Mouse (Mus musculus) hindbrain, embryonic 14.5 days (tissue): ENCODE data around the gene Tnpo1. TPM values are rescaled to one million over a fixed set of nuclear protein-coding genes. Genes with fewer than 3 reads are reported as not detected.

ENCODE experiments used
- ATAC-seq: fragments of 200-750 bp; cut with Nextera tagmentation; 2 replicates; pipeline ENCODE4 v1.8.0; 2017; ENCODE audit warnings: moderate number of reproducible peaks, mild to moderate bottlenecking, moderate TSS enrichment, moderate library complexity; ENCODE audit not compliant: low FRiP score
- DNase-seq: peaks from one replicate; pipeline ENCODE4 v3.0.0-alpha.2; 2015; ENCODE audit warnings: low spot score
- H3K27ac ChIP-seq: fragments of 300-500 bp; sonication (generic); 2 replicates; pipeline ENCODE4 v1.5.1; 2014; ENCODE audit warnings: mild to moderate bottlenecking, moderate library complexity
- H3K27me3 ChIP-seq: fragments of 300-500 bp; sonication (generic); 2 replicates; pipeline ENCODE4 v1.6.1; 2014; ENCODE audit warnings: mild to moderate bottlenecking, low read length, mixed read lengths; ENCODE audit not compliant: control insufficient read depth, insufficient read depth
- H3K36me3 ChIP-seq: fragments of 300-500 bp; sonication (generic); replicated peaks from 2 replicates; pipeline ENCODE4 v1.6.1; 2014; ENCODE audit not compliant: control insufficient read depth, insufficient read depth
- H3K4me1 ChIP-seq: fragments of 300-500 bp; sonication (generic); replicated peaks from 2 replicates; pipeline ENCODE4 v1.6.1; 2014; ENCODE audit warnings: antibody characterized with exemption, low read length, mixed read lengths; ENCODE audit not compliant: control insufficient read depth, insufficient read depth
- H3K4me2 ChIP-seq: fragments of 300-500 bp; sonication (generic); replicated peaks from 2 replicates; pipeline ENCODE4 v1.6.1; 2014; ENCODE audit warnings: mild to moderate bottlenecking, moderate library complexity
- H3K4me3 ChIP-seq: fragments of 300-500 bp; sonication (generic); replicated peaks from 2 replicates; pipeline ENCODE4 v1.5.1; 2014; ENCODE audit warnings: mild to moderate bottlenecking, low read length
- H3K9ac ChIP-seq: fragments of 300-500 bp; sonication (generic); 2 replicates; pipeline ENCODE4 v1.6.1; 2014
- H3K9me3 ChIP-seq: fragments of 300-500 bp; sonication (generic); 2 replicates; pipeline ENCODE4 v1.6.1; 2016; ENCODE audit warnings: low read length; ENCODE audit not compliant: control insufficient read depth
- WGBS: fragments of 180-500 bp; shearing (Covaris S2); extraction: QIAGEN DNeasy Blood & Tissue Kit; methylation state at CpG from one replicate; pipeline ENCODE4 v1.1.7; 2014; 5-methylcytosine and 5-hydroxymethylcytosine counted together
- polyA plus RNA-seq: library from polyadenylated mRNA; unstranded; fragments of >200 nt; fragmentation: Nextera tagmentation; extraction: Ambion mirVana; gene quantifications from 2 replicates; pipeline ENCODE4 v1.2.1, GENCODE M21; 2014

Tnpo1 gene
- polyA plus RNA-seq, 1 experiment from 2014 or later = 50.0 TPM

- DNase-seq (no peak), ATAC-seq (no peak)
- Histone ChIP-seq H3K9ac (peak overlapping the region; percentile 94), H3K27me3 (no peaks in the 10 kb centered on the region), H3K27ac (peak overlapping the region; percentile 94), H3K4me3 (peak overlapping the region; percentile 82), H3K9me3 (no peaks in the 10 kb centered on the region), H3K4me2 (peak overlapping the region; percentile 55), H3K36me3 (no peaks in the 10 kb centered on the region), H3K4me1 (0 out of 2 replicates have a peak, but pooled peaks cover 4% of the 10 kb centered on the region)
- 28% methylated on average over 12 of the region's 12 CpGs for WGBS
Observed at GRCm38 (mm10) chr13:98813596-98814274, 112.4 kb downstream of the Tnpo1 start.

DNA sequence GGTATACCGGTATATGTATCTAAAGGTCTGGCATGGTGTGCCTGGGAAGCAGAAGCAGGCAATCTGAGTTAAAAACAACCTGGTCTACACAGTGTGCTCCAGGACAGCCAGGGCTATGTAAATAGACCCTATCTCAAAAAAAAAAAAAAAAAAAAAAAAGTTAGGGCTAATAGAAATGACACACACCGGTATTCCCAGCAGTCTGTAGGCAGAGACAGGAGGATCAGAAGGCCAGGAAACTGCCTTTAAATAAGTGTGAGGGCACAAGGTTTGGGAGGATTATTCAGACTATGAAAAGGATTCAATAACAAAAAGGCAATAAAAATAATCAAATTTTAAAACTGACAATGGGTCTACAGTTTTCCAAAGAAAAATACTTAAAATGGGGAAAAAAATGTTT is 113.0 kb downstream of the Tnpo1 start:
- WGBS = 71% methylated on average over 2 of the region's 2 CpGs
- peak overlapping the region; percentile 82; the same call in 1 of the 2 replicates for H3K4me3 ChIP-seq
- H3K4me2 ChIP-seq = peak overlapping the region; percentile 55

DNA sequence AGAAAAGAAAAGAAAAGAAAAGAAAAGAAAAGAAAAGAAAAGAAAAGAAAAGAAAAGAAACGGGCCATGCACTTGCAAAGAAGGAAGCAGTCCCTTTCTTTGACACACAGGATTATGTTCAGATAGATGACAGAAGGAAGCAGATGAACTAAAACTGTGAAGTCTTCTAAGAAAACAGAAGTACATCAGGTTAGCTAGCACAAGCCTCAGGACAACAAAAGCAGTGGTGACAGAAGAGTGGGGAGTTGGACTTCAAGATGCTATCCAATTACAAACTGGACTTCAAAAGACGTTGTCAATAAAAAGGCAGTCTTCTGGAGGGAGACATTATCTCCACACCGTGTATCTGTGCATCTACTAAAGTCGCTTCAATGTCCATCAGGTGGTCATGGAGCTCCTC is 113.9 kb downstream of the Tnpo1 start:
- Histone ChIP-seq H3K4me2 (no peak overlapping the region), H3K27me3 (no peaks in the 10 kb centered on the region), H3K4me3 (no peak overlapping the region), H3K4me1 (0 out of 2 replicates have a peak, but pooled peaks cover 4% of the 10 kb centered on the region), H3K9ac (no peak overlapping the region), H3K9me3 (no peaks in the 10 kb centered on the region), H3K27ac (no peak overlapping the region), H3K36me3 (no peaks in the 10 kb centered on the region)
- WGBS = 75% methylated on average over 4 of the region's 4 CpGs
- DNase-seq (no peak), ATAC-seq (no peak)

More for the DNA sequence above, 113.0 kb downstream of the Tnpo1 start:
- no peak for DNase-seq
- ATAC-seq = no peak
- Histone ChIP-seq H3K9ac (no peak overlapping the region), H3K27me3 (no peaks in the 10 kb centered on the region), H3K4me1 (0 out of 2 replicates have a peak, but pooled peaks cover 4% of the 10 kb centered on the region), H3K27ac (no peak overlapping the region), H3K9me3 (no peaks in the 10 kb centered on the region), H3K36me3 (no peaks in the 10 kb centered on the region)

DNA sequence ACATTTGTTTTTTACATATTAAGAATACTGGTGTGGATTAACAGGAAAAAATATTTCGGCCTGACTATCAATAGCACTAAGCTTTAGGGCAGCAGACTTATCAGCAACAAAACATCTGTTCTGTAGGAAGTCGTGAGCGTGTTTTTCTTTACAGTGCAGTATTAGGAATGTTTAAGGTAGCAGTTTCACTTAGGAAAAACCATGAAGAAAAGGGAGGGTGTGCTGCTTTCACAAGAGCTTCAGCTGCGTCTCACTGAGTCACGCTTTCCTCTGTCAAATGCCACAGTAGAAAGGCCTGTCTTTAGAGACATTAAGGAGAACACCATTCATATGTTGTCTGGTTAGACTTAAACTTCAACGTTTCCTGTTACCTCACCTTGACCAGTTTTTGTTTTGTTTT is 116.0 kb downstream of the Tnpo1 start:
- WGBS = 76% methylated on average over 6 of the region's 6 CpGs
- no peak overlapping the region for H3K4me2 ChIP-seq
- no peaks in the 10 kb centered on the region for H3K27me3 ChIP-seq
- H3K4me1 ChIP-seq = 0 out of 2 replicates have a peak, but pooled peaks cover 4% of the 10 kb centered on the region
- no peak overlapping the region for H3K9ac ChIP-seq
- ATAC-seq (no peak), DNase-seq (no peak)
- no peak overlapping the region for H3K27ac ChIP-seq
- H3K9me3 ChIP-seq = no peaks in the 10 kb centered on the region
- H3K4me3 ChIP-seq = no peak overlapping the region
- peaks cover 4% of the 10 kb centered on the region; the same call in 1 of the 2 replicates for H3K36me3 ChIP-seq

DNA sequence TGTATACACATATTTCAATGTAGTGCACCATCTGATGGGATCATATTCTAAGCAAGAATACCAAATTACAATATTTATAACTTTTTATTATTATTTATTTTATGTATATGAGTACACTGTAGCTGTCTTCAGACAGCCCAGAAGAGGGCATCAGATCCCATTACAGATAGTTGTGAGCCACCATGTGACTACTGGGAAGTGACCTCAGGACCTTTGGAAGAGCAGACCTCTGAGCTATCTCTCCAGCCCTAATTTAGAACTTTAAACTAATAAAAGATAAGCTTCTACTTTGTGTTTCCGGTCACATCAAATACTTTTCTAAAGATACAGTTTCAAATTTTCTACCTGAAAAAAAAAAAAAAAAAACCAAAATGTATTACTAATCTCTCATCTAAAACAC is 117.1 kb downstream of the Tnpo1 start:
- Histone ChIP-seq H3K4me1 (0 out of 2 replicates have a peak, but pooled peaks cover 4% of the 10 kb centered on the region), H3K4me2 (no peak overlapping the region), H3K27ac (no peak overlapping the region), H3K36me3 (peaks cover 12% of the 10 kb centered on the region), H3K9me3 (no peaks in the 10 kb centered on the region), H3K27me3 (no peaks in the 10 kb centered on the region), H3K4me3 (no peak overlapping the region), H3K9ac (no peak overlapping the region)
- DNase-seq = no peak
- 98% methylated on average over 1 of the region's 1 CpGs for WGBS
- ATAC-seq = no peak

DNA sequence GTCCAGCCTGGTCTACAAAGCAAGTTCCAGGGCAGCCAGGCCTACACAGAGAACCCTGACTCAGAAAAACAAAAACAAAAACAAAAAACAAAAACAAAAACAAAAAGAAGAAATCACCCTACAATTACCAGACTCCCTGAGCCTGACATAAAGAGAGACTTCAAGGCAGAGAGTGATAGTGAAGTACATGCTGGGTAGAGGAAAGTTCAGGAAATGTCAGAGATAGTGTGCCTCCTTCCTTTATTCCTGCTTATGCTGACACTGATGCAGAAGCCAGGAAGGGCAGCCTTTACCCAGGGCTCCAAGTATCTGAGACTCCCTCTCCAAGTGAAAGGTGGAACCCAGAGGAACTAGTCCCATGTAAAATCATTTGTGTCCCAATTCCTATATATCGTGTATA is 121.7 kb downstream of the Tnpo1 start:
- Histone ChIP-seq H3K4me2 (no peak overlapping the region), H3K9me3 (peaks cover 8% of the 10 kb centered on the region; the same call in 1 of the 2 replicates), H3K9ac (no peak overlapping the region), H3K4me1 (no peaks in the 10 kb centered on the region), H3K27ac (no peak overlapping the region), H3K27me3 (no peaks in the 10 kb centered on the region), H3K36me3 (peaks cover 38% of the 10 kb centered on the region), H3K4me3 (no peak overlapping the region)
- ATAC-seq = no peak
- 100% methylated on average over 1 of the region's 1 CpGs for WGBS
- no peak for DNase-seq

DNA sequence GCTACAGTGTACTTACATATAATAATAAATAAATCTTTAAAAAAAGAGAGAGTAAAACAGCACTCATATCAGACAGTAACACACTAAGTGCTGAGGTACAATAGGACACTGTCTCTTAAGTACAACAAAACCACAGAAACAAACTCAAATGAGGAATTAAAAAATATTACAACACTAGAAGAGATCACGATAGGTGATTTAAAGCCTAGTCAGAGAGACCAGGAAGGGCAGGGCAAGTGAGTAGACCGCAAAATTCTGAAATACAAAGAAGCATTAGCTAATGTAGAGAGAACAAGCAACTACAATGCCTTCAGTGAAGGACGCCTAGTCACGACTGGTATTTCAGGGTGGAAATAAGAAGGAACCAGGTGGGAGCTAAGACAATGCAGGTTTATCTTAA is 122.5 kb downstream of the Tnpo1 start:
- ATAC-seq = no peak
- no peak overlapping the region for H3K9ac ChIP-seq
- H3K4me3 ChIP-seq = no peak overlapping the region
- 88% methylated on average over 4 of the region's 4 CpGs for WGBS
- H3K9me3 ChIP-seq = peaks cover 8% of the 10 kb centered on the region; the same call in 1 of the 2 replicates
- H3K4me1 ChIP-seq = no peaks in the 10 kb centered on the region
- no peak overlapping the region for H3K4me2 ChIP-seq
- peaks cover 45% of the 10 kb centered on the region for H3K36me3 ChIP-seq
- no peaks in the 10 kb centered on the region for H3K27me3 ChIP-seq
- no peak overlapping the region for H3K27ac ChIP-seq
- no peak for DNase-seq

GRCm38 (mm10) chr13:98802957-98803356 is 123.2 kb downstream of the Tnpo1 start:
- Histone ChIP-seq H3K9me3 (peaks cover 8% of the 10 kb centered on the region; the same call in 1 of the 2 replicates), H3K27me3 (no peaks in the 10 kb centered on the region), H3K36me3 (peaks cover 48% of the 10 kb centered on the region), H3K4me2 (no peak overlapping the region), H3K9ac (no peak overlapping the region), H3K27ac (no peak overlapping the region), H3K4me3 (no peak overlapping the region), H3K4me1 (no peaks in the 10 kb centered on the region)
- ATAC-seq (no peak), DNase-seq (no peak)
- 94% methylated on average over 3 of the region's 3 CpGs for WGBS

GRCm38 (mm10) chr13:98795511-98795910 is 130.7 kb downstream of the Tnpo1 start:
- Histone ChIP-seq H3K27me3 (no peaks in the 10 kb centered on the region), H3K27ac (no peak overlapping the region), H3K4me3 (no peak overlapping the region), H3K4me1 (no peaks in the 10 kb centered on the region), H3K36me3 (peaks cover 41% of the 10 kb centered on the region), H3K9ac (no peak overlapping the region), H3K4me2 (no peak overlapping the region), H3K9me3 (peaks cover 5% of the 10 kb centered on the region; the same call in 1 of the 2 replicates)
- WGBS = 93% methylated on average over 3 of the region's 3 CpGs
- DNase-seq (no peak), ATAC-seq (no peak)
